8 mouse cellular contexts compared by ENCODE assay signal in the genomic region with DNA sequence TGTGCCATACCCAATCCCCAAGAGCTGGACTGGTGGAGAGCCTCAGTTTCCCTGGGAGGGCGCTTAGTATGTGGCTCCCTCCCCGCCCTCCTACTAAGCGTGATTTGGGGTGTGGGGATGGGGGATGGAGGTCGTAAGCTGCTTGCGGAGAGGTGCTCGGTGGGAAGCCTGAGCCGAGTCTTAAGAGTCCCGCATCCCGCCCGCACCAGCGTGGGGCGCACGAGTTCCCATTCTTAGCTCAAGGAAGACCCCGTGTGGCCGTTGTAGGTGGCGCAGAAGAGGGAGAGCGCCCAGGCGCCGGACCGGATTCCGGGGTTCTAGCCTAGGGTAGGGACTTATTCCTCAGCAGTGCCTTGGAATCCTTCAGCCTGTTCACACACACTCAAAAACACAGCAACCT. TPM values are rescaled to one million over a fixed set of nuclear protein-coding genes. Genes with fewer than 3 reads are reported as not detected.
DNase-seq lines count a peak whose midpoint lies in the region; ATAC-seq and TF ChIP-seq lines count a peak whose summit lies in the region.

No protein-coding gene starts in this region.

- TF ChIP-seq POLR2A in bone marrow macrophage, adult 2 months (IDR thresholded peaks at IDR 0.05; ENCODE audit: borderline replicate concordance, low read depth, low read length) = no peak
- TF ChIP-seq POLR2A in liver, adult 2 months (IDR thresholded peaks at IDR 0.05; ENCODE audit: extremely low read depth, insufficient read depth, low read length) = no peak
- no peak for TF ChIP-seq POLR2A in testis, adult 2 months (IDR thresholded peaks at IDR 0.05; ENCODE audit: control insufficient read depth, low read depth, low read length)

- H3K4me3 ChIP-seq in left cerebral cortex, adult 2 months = no peak overlapping the region; the same call in 1 of the 2 replicates
- peak overlapping the region; percentile 16 for H3K4me3 ChIP-seq in bone marrow macrophage, adult 2 months (ENCODE audit: insufficient read depth, low read length)
- no peak overlapping the region for H3K4me3 ChIP-seq in forebrain, embryonic 14.5 days (ENCODE audit: low read depth, low read length)
- H3K4me3 ChIP-seq in hindbrain, embryonic 15.5 days = peak overlapping the region; percentile 20
- H3K4me3 ChIP-seq in liver, adult 2 months (ENCODE audit: insufficient read depth, low read depth, low read length) = no peak overlapping the region
- peak overlapping the region; percentile 27; the same call in 1 of the 2 replicates for H3K4me3 ChIP-seq in midbrain, postnatal 0 days (ENCODE audit: low read depth, low read length)
- H3K4me3 ChIP-seq in testis, adult 2 months (ENCODE audit: control insufficient read depth, low read depth, low read length) = peak overlapping the region; percentile 43

- H3K4me1 ChIP-seq in bone marrow macrophage, adult 2 months (ENCODE audit: control insufficient read depth, insufficient read depth, low read length) = no peaks in the 10 kb centered on the region
- H3K4me1 ChIP-seq in forebrain, embryonic 14.5 days (ENCODE audit: control insufficient read depth, insufficient read depth, low read length) = peaks cover 5% of the 10 kb centered on the region
- peaks cover 15% of the 10 kb centered on the region for H3K4me1 ChIP-seq in hindbrain, embryonic 15.5 days (replicated peaks)
- peaks cover 3% of the 10 kb centered on the region; the same call in 1 of the 2 replicates for H3K4me1 ChIP-seq in liver, adult 2 months (ENCODE audit: control insufficient read depth, insufficient read depth, low read length)
- peaks cover 8% of the 10 kb centered on the region; the same call in 1 of the 2 replicates for H3K4me1 ChIP-seq in midbrain, postnatal 0 days (ENCODE audit: insufficient read depth, low read length)
- peaks cover 5% of the 10 kb centered on the region for H3K4me1 ChIP-seq in testis, adult 2 months (ENCODE audit: control insufficient read depth, insufficient read depth, low read length)

- H3K9me3 ChIP-seq in forebrain, embryonic 14.5 days (replicated peaks; ENCODE audit: control insufficient read depth, low read length) = no peaks in the 10 kb centered on the region
- H3K9me3 ChIP-seq in hindbrain, embryonic 15.5 days = no peaks in the 10 kb centered on the region
- no peaks in the 10 kb centered on the region for H3K9me3 ChIP-seq in midbrain, postnatal 0 days (ENCODE audit: low read length)

- no peak overlapping the region for H3K9ac ChIP-seq in forebrain, embryonic 14.5 days (ENCODE audit: low read length)
- 0 out of 2 replicates have a peak overlapping the region, but pooled peaks have one; percentile 4 for H3K9ac ChIP-seq in hindbrain, embryonic 15.5 days
- no peak overlapping the region for H3K9ac ChIP-seq in liver, adult 2 months (ENCODE audit: low read depth, low read length)
- H3K9ac ChIP-seq in midbrain, postnatal 0 days (replicated peaks; ENCODE audit: low read length, poor library complexity, severe bottlenecking) = 0 out of 2 replicates have a peak overlapping the region, but pooled peaks have one; percentile 24

- H3K27me3 ChIP-seq in forebrain, embryonic 14.5 days (replicated peaks; ENCODE audit: control insufficient read depth, insufficient read depth, low read length) = peaks cover 35% of the 10 kb centered on the region
- peaks cover 26% of the 10 kb centered on the region for H3K27me3 ChIP-seq in hindbrain, embryonic 15.5 days
- H3K27me3 ChIP-seq in liver, adult 2 months (ENCODE audit: control insufficient read depth, insufficient read depth, low read length) = peaks cover 4% of the 10 kb centered on the region
- peaks cover 26% of the 10 kb centered on the region for H3K27me3 ChIP-seq in midbrain, postnatal 0 days (ENCODE audit: insufficient read depth, low read length)
- no peaks in the 10 kb centered on the region; the same call in 1 of the 2 replicates for H3K27me3 ChIP-seq in testis, adult 2 months (ENCODE audit: control insufficient read depth, insufficient read depth, low read length)

- no peaks in the 10 kb centered on the region for H3K79me2 ChIP-seq in liver, adult 2 months (ENCODE audit: control insufficient read depth, insufficient read depth, low read length)

- WGBS in forebrain, embryonic 14.5 days = 1% methylated on average over 21 of the region's 21 CpGs
- WGBS in hindbrain, embryonic 15.5 days = under 1% methylated on average over 21 of the region's 21 CpGs
- 5% methylated on average over 21 of the region's 21 CpGs for WGBS in liver, adult 2 months
- 1% methylated on average over 21 of the region's 21 CpGs for WGBS in midbrain, postnatal 0 days

- H3K36me3 ChIP-seq in forebrain, embryonic 14.5 days (ENCODE audit: control insufficient read depth, insufficient read depth, low read length) = no peaks in the 10 kb centered on the region
- H3K36me3 ChIP-seq in hindbrain, embryonic 15.5 days = no peaks in the 10 kb centered on the region
- H3K36me3 ChIP-seq in liver, adult 2 months (ENCODE audit: control insufficient read depth, insufficient read depth, low read length) = no peaks in the 10 kb centered on the region
- no peaks in the 10 kb centered on the region for H3K36me3 ChIP-seq in midbrain, postnatal 0 days (ENCODE audit: insufficient read depth, low read length)
- no peaks in the 10 kb centered on the region for H3K36me3 ChIP-seq in testis, adult 2 months (ENCODE audit: control insufficient read depth, insufficient read depth, low read length)

- H3K27ac ChIP-seq in left cerebral cortex, adult 2 months = no peak overlapping the region
- no peak overlapping the region for H3K27ac ChIP-seq in bone marrow macrophage, adult 2 months (ENCODE audit: insufficient read depth, low read depth, low read length)
- H3K27ac ChIP-seq in forebrain, embryonic 14.5 days (ENCODE audit: low read depth, low read length) = no peak overlapping the region
- H3K27ac ChIP-seq in hindbrain, embryonic 15.5 days (replicated peaks) = no peak overlapping the region
- no peak overlapping the region for H3K27ac ChIP-seq in liver, adult 2 months (replicated peaks; ENCODE audit: insufficient read depth, low read depth, low read length)
- H3K27ac ChIP-seq in midbrain, postnatal 0 days (ENCODE audit: low read depth, low read length) = no peak overlapping the region
- H3K27ac ChIP-seq in testis, adult 2 months (ENCODE audit: control insufficient read depth, insufficient read depth, low read depth, low read length) = no peak overlapping the region

- peak overlapping the region; percentile 42 for H3K4me2 ChIP-seq in forebrain, embryonic 14.5 days (ENCODE audit: low read length)
- H3K4me2 ChIP-seq in hindbrain, embryonic 15.5 days = peak overlapping the region; percentile 55
- H3K4me2 ChIP-seq in midbrain, postnatal 0 days (ENCODE audit: low read depth, low read length, poor library complexity, severe bottlenecking) = peak overlapping the region; percentile 56

- 0 out of 2 replicates have a peak, but pooled peaks have one; percentile 17 for ATAC-seq in forebrain, embryonic 14.5 days
- no peak; the same call in 1 of the 2 replicates for ATAC-seq in hindbrain, embryonic 15.5 days (ENCODE audit: low FRiP score, low read depth)
- ATAC-seq in midbrain, postnatal 0 days (ENCODE audit: low FRiP score) = 0 out of 2 replicates have a peak, but pooled peaks have one; percentile 43

- peak; percentile 60 to 61 for DNase-seq in left cerebral cortex, adult 2 months (ENCODE audit: extremely low spot score in 1 of 2, low spot score in 2 of 2)
- DNase-seq in left cerebral cortex, adult 8-10 months (ENCODE audit: low spot score in 2 of 2) = no peak
- peak; percentile 71 for DNase-seq in forebrain, embryonic 14.5 days (ENCODE audit: low spot score)
- DNase-seq in liver, adult 2 months (ENCODE audit: extremely low read depth, low read depth, low spot score) = no peak
- peak; percentile 79 for DNase-seq in midbrain, postnatal 0 days (ENCODE audit: low spot score)

- intact Hi-C loops in left cerebral cortex, adult 2 months (cut with DNase I) = no loop called here

- TF ChIP-seq CTCF in left cerebral cortex, adult 2 months (IDR thresholded peaks at IDR 0.05) = peak; percentile 63
- TF ChIP-seq CTCF in bone marrow macrophage, adult 2 months (IDR thresholded peaks at IDR 0.05; ENCODE audit: low read depth, low read length) = peak; percentile 44
- TF ChIP-seq CTCF in liver, adult 2 months (IDR thresholded peaks at IDR 0.05; ENCODE audit: low read depth, low read length) = peak; percentile 72
- TF ChIP-seq CTCF in midbrain, postnatal 0 days (IDR thresholded peaks at IDR 0.05) = peak; percentile 77
- peak; percentile 47; the same call in 1 of the 2 replicates for TF ChIP-seq CTCF in testis, adult 2 months (IDR thresholded peaks at IDR 0.05; ENCODE audit: control insufficient read depth, insufficient read depth, insufficient replicate concordance, low read depth, low read length)

RNA-seq across cellular contexts. Expression of a gene that starts 16.2 kb away (rescaled TPM):
- 10 to 100 TPM; 20.7 to 23.2 TPM for total RNA-seq in left cerebral cortex, adult 2 months (2021)
- total RNA-seq in left cerebral cortex, adult 8-10 months (2022) = 10 to 100 TPM; 18.9 to 24.5 (median 19.8) TPM
- polyA plus RNA-seq in bone marrow macrophage, adult 2 months (2012; ENCODE audit: insufficient read depth, insufficient read length, missing spikeins) = 6.7 and 7.4 TPM in 2 replicates
- polyA plus RNA-seq in forebrain, embryonic 14.5 days (2014; fragmentation: Nextera tagmentation; extraction: Ambion mirVana) = 25.3 and 26.5 TPM in 2 replicates
- polyA plus RNA-seq in hindbrain, embryonic 15.5 days (2015; fragmentation: Nextera tagmentation; extraction: Ambion mirVana) = 26.9 and 31.1 TPM in 2 replicates
- total RNA-seq in liver, adult 2 months (2014; rRNA removed) = 6.8 and 8.1 TPM in 2 replicates
- 9.9 and 11.1 TPM in 2 replicates for polyA plus RNA-seq in liver, adult 2 months (2012; rRNA removed)
- total RNA-seq in midbrain, postnatal 0 days (2014; rRNA removed) = 33.2 and 42.9 TPM in 2 replicates
- polyA plus RNA-seq in midbrain, postnatal 0 days (2015; fragmentation: Nextera tagmentation; extraction: Ambion mirVana) = 13.6 and 14.1 TPM in 2 replicates
- 3.4 and 3.8 TPM in 2 replicates for polyA plus RNA-seq in testis, adult 2 months (2012; rRNA removed)

RNA-seq across cellular contexts. Expression of a gene that starts 56.5 kb away (rescaled TPM):
- total RNA-seq in left cerebral cortex, adult 2 months (2021) = 100 to 1,000 TPM; 171 to 176 TPM
- total RNA-seq in left cerebral cortex, adult 8-10 months (2022) = 100 to 1,000 TPM; 174 to 198 (median 181) TPM
- polyA plus RNA-seq in bone marrow macrophage, adult 2 months (2012; ENCODE audit: insufficient read depth, insufficient read length, missing spikeins) = 33.5 and 37.2 TPM in 2 replicates
- polyA plus RNA-seq in forebrain, embryonic 14.5 days (2014; fragmentation: Nextera tagmentation; extraction: Ambion mirVana) = 154 and 164 TPM in 2 replicates
- polyA plus RNA-seq in hindbrain, embryonic 15.5 days (2015; fragmentation: Nextera tagmentation; extraction: Ambion mirVana) = 127 and 137 TPM in 2 replicates
- total RNA-seq in liver, adult 2 months (2014; rRNA removed) = 14.1 and 14.9 TPM in 2 replicates
- polyA plus RNA-seq in liver, adult 2 months (2012; rRNA removed) = 4.2 and 5.2 TPM in 2 replicates
- 190 and 229 TPM in 2 replicates for total RNA-seq in midbrain, postnatal 0 days (2014; rRNA removed)
- polyA plus RNA-seq in midbrain, postnatal 0 days (2015; fragmentation: Nextera tagmentation; extraction: Ambion mirVana) = 101 and 106 TPM in 2 replicates
- polyA plus RNA-seq in testis, adult 2 months (2012; rRNA removed) = 11.8 and 15.7 TPM in 2 replicates

RNA-seq across cellular contexts. Expression of a gene that starts 57.1 kb away (rescaled TPM):
- 100 to 1,000 TPM; 233 to 247 TPM for total RNA-seq in left cerebral cortex, adult 2 months (2021)
- total RNA-seq in left cerebral cortex, adult 8-10 months (2022) = 100 to 1,000 TPM; 254 to 309 (median 279) TPM
- polyA plus RNA-seq in bone marrow macrophage, adult 2 months (2012; ENCODE audit: insufficient read depth, insufficient read length, missing spikeins) = 154 and 160 TPM in 2 replicates
- polyA plus RNA-seq in forebrain, embryonic 14.5 days (2014; fragmentation: Nextera tagmentation; extraction: Ambion mirVana) = 790 and 857 TPM in 2 replicates
- polyA plus RNA-seq in hindbrain, embryonic 15.5 days (2015; fragmentation: Nextera tagmentation; extraction: Ambion mirVana) = 629 and 665 TPM in 2 replicates
- 58.2 and 58.9 TPM in 2 replicates for total RNA-seq in liver, adult 2 months (2014; rRNA removed)
- 16.3 and 17.7 TPM in 2 replicates for polyA plus RNA-seq in liver, adult 2 months (2012; rRNA removed)
- 142 and 190 TPM in 2 replicates for total RNA-seq in midbrain, postnatal 0 days (2014; rRNA removed)
- 540 and 609 TPM in 2 replicates for polyA plus RNA-seq in midbrain, postnatal 0 days (2015; fragmentation: Nextera tagmentation; extraction: Ambion mirVana)
- polyA plus RNA-seq in testis, adult 2 months (2012; rRNA removed) = 43.2 and 53.3 TPM in 2 replicates

Comparison
In these comparisons a context has a peak if more than half of its experiments do, and no peak if none do; other contexts are left out.
1. DNase-seq: peak in left cerebral cortex, adult 2 months (2 of 2), forebrain, embryonic 14.5 days (single experiment) and midbrain, postnatal 0 days (single experiment); none in left cerebral cortex, adult 8-10 months (0 of 2) and liver, adult 2 months (single experiment).
2. H3K4me3 ChIP-seq: peak in bone marrow macrophage, adult 2 months (single experiment), hindbrain, embryonic 15.5 days (single experiment), midbrain, postnatal 0 days (single experiment) and testis, adult 2 months (single experiment); none in left cerebral cortex, adult 2 months (single experiment), forebrain, embryonic 14.5 days (single experiment) and liver, adult 2 months (single experiment).
3. H3K9ac ChIP-seq: peak in hindbrain, embryonic 15.5 days (single experiment) and midbrain, postnatal 0 days (single experiment); none in forebrain, embryonic 14.5 days (single experiment) and liver, adult 2 months (single experiment).
4. Peak in every context shown above with its lines, with median percentiles within 50 percentile points of each other: CTCF ChIP-seq and H3K4me2 ChIP-seq.